Mouse (Mus musculus): ENCODE data around the gene Rabggta.

DNA sequence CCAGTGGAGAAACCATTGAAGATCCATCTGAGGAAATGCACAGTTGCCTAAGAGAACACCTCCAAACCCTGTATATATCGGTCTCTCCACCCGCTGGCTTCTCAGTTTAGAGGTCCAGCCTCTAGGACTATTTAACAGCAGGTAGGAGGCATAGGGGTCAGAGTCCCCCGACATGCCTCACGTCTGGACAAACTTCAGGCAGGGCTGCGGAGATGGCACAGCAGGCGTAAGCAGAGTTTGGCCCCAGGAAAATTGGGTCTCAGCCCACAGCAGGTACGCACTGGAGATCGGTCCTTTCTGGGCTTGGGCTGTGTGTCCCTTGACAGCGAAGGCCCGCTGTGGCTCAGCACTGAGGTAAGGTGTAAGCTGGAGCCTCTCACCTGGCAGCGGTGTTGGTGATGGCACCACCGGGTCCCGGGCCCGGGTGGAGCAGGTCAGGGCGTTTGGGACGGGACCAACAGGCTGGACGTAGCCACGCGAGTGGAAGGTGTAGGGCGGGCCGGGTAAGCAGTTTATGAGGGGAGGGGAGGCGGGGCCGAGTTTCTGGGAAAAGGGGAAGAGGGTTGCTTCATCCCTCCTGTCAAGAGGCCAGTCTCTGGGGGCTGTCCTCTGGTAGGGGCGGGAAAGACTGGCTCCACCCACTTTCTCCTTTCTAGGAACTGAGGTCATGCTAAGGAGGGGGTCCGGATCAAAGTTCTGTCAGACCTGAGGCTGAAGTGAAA, 8.9 kb downstream of the Rabggta start:
- TF ChIP-seq CTCF (IDR thresholded peaks at IDR 0.05; ENCODE audit: borderline replicate concordance, insufficient read depth, low read length) (no peak), POLR2A (IDR thresholded peaks at IDR 0.05; ENCODE audit: low read depth, low read length) (no peak)
